15 mouse cellular contexts compared by ENCODE assay signal in genomic region chr15:21130660-21131059, GRCm38 (mm10).
DNase-seq lines count a peak whose midpoint lies in the region; ATAC-seq and TF ChIP-seq lines count a peak whose summit lies in the region.
"Had no signal": no experiment of that assay in that cellular context is flagged by ENCODE, and none has a peak within 500 bp of the region (broad histone marks: within the 10 kb centered on the region; RNA-seq: fewer than 3 reads in every experiment).

No protein-coding gene starts in this region.

- H3K9me3 ChIP-seq in forebrain, embryonic 14.5 days (replicated peaks; ENCODE audit: control insufficient read depth, low read length): no peaks in the 10 kb centered on the region
- no peaks in the 10 kb centered on the region for H3K9me3 ChIP-seq in hindbrain, embryonic 16.5 days (ENCODE audit: control insufficient read depth, low read length)
- H3K9me3 ChIP-seq: G1E; kidney, embryonic 15.5 days; limb, embryonic 13.5 days; liver, embryonic 15.5 days had no signal

- intact Hi-C loops in left cerebral cortex, postnatal 4 days (cut with DNase I): no loop called here
- intact Hi-C loops in left cerebral cortex, postnatal 25 days (cut with DNase I): no loop called here
- intact Hi-C loops in heart, adult 2 months (cut with DNase I): no loop called here

- no peaks in the 10 kb centered on the region for H3K36me3 ChIP-seq in forebrain, embryonic 14.5 days (ENCODE audit: control insufficient read depth, insufficient read depth, low read length)
- H3K36me3 ChIP-seq in hindbrain, embryonic 16.5 days (ENCODE audit: control insufficient read depth, insufficient read depth, low read length): no peaks in the 10 kb centered on the region
- no peaks in the 10 kb centered on the region for H3K36me3 ChIP-seq in heart, adult 2 months (ENCODE audit: control insufficient read depth, insufficient read depth, low read length)
- H3K36me3 ChIP-seq: G1E; kidney, embryonic 15.5 days; limb, embryonic 13.5 days; liver, embryonic 15.5 days had no signal

- no peak for TF ChIP-seq POLR2A in heart, adult 2 months (IDR thresholded peaks at IDR 0.05; ENCODE audit: insufficient read depth, low read depth, low read length)

- no peak overlapping the region for H3K4me2 ChIP-seq in forebrain, embryonic 14.5 days (ENCODE audit: low read length)
- H3K4me2 ChIP-seq in hindbrain, embryonic 16.5 days (ENCODE audit: low read length): no peak overlapping the region
- H3K4me2 ChIP-seq: kidney, embryonic 15.5 days; limb, embryonic 13.5 days; liver, embryonic 15.5 days had no signal

- no peak overlapping the region for H3K9ac ChIP-seq in forebrain, embryonic 14.5 days (ENCODE audit: low read length)
- no peak overlapping the region for H3K9ac ChIP-seq in hindbrain, embryonic 16.5 days (ENCODE audit: low read depth, low read length)
- no peak overlapping the region for H3K9ac ChIP-seq in heart, adult 2 months (ENCODE audit: low read depth, low read length)
- H3K9ac ChIP-seq: kidney, embryonic 15.5 days; limb, embryonic 13.5 days; liver, embryonic 15.5 days had no signal

- no peaks in the 10 kb centered on the region for H3K27me3 ChIP-seq in forebrain, embryonic 14.5 days (replicated peaks; ENCODE audit: control insufficient read depth, insufficient read depth, low read length)
- H3K27me3 ChIP-seq in hindbrain, embryonic 16.5 days (replicated peaks; ENCODE audit: control insufficient read depth, insufficient read depth, low read length): no peaks in the 10 kb centered on the region
- H3K27me3 ChIP-seq in heart, adult 2 months (ENCODE audit: control insufficient read depth, insufficient read depth, low read length): no peaks in the 10 kb centered on the region
- H3K27me3 ChIP-seq: kidney, embryonic 15.5 days; limb, embryonic 13.5 days; liver, embryonic 15.5 days had no signal

- H3K4me1 ChIP-seq in forebrain, embryonic 14.5 days (ENCODE audit: control insufficient read depth, insufficient read depth, low read length): no peaks in the 10 kb centered on the region
- H3K4me1 ChIP-seq in hindbrain, embryonic 16.5 days (ENCODE audit: control insufficient read depth, insufficient read depth, low read depth, low read length): no peaks in the 10 kb centered on the region
- no peaks in the 10 kb centered on the region for H3K4me1 ChIP-seq in heart, adult 2 months (ENCODE audit: control insufficient read depth, insufficient read depth, low read length)
- H3K4me1 ChIP-seq: kidney, embryonic 15.5 days; limb, embryonic 13.5 days; liver, embryonic 15.5 days had no signal

- TF ChIP-seq CTCF in heart, adult 2 months (IDR thresholded peaks at IDR 0.05): no peak

- no peak overlapping the region for H3K4me3 ChIP-seq in forebrain, embryonic 14.5 days (ENCODE audit: low read depth, low read length)
- H3K4me3 ChIP-seq in hindbrain, embryonic 16.5 days (ENCODE audit: low read length): no peak overlapping the region
- H3K4me3 ChIP-seq in heart, adult 2 months: no peak overlapping the region
- H3K4me3 ChIP-seq: kidney, embryonic 15.5 days; limb, embryonic 13.5 days; liver, embryonic 15.5 days had no signal

- DNase-seq in left cerebral cortex, postnatal 4 days: peak; percentile 29
- no peak for DNase-seq in left cerebral cortex, postnatal 25 days (ENCODE audit: low spot score in 2 of 2)
- DNase-seq in embryo, embryonic 10.5 days (ENCODE audit: low spot score): peak; percentile 22
- DNase-seq in forebrain, embryonic 14.5 days (ENCODE audit: low spot score): peak; percentile 41
- no peak for DNase-seq in heart, adult 11 months
- no peak for DNase-seq in heart, adult 2 months
- DNase-seq: adrenal gland, adult 2 months; lung, postnatal 10 days; spleen, adult 18-20 months; thymus, postnatal 14 days had no signal

- no peak for TF ChIP-seq EP300 in heart, adult 2 months (IDR thresholded peaks at IDR 0.05; ENCODE audit: insufficient read depth, low read depth, low read length)

- H3K79me2 ChIP-seq in heart, adult 2 months (replicated peaks; ENCODE audit: control insufficient read depth, insufficient read depth, low read length): no peaks in the 10 kb centered on the region

- no peak; the same call in 1 of the 2 replicates for ATAC-seq in forebrain, embryonic 14.5 days
- ATAC-seq in hindbrain, embryonic 16.5 days: peak; percentile 88

- H3K27ac ChIP-seq in forebrain, embryonic 14.5 days (ENCODE audit: low read depth, low read length): no peak overlapping the region
- no peak overlapping the region for H3K27ac ChIP-seq in hindbrain, embryonic 16.5 days (ENCODE audit: low read depth, low read length)
- H3K27ac ChIP-seq in heart, adult 2 months: no peak overlapping the region
- H3K27ac ChIP-seq: kidney, embryonic 15.5 days; limb, embryonic 13.5 days; liver, embryonic 15.5 days had no signal

Comparison
In these comparisons a context has a peak if more than half of its experiments do, and no peak if none do; other contexts are left out.
1. DNase-seq: peak in left cerebral cortex, postnatal 4 days (single experiment), embryo, embryonic 10.5 days (single experiment) and forebrain, embryonic 14.5 days (single experiment); none in left cerebral cortex, postnatal 25 days (0 of 2), heart, adult 11 months (single experiment) and heart, adult 2 months (0 of 2).